Mouse (Mus musculus): ENCODE data around the gene Spag9. TPM values are rescaled to one million over a fixed set of nuclear protein-coding genes. Genes with fewer than 3 reads are reported as not detected.
A peak's percentile ranks its signal among the peaks of the same experiment; 100 is the strongest.

Spag9 gene
- total RNA-seq, 2 experiments from 2014 or later = 289 to 291 TPM

GRCm38 (mm10) chr11:93963013-93963412 is 32.9 kb upstream of the Spag9 start:
- TF ChIP-seq CTCF (IDR thresholded peaks at IDR 0.05) = no peak
- Histone ChIP-seq H3K4me3 (no peak overlapping the region), H3K27ac (no peak overlapping the region)
- no peak for DNase-seq (ENCODE audit: extremely low spot score in 1 of 2, low spot score in 2 of 2)
- intact Hi-C loops (cut with DNase I) = loop anchor here (10.0 kb wide), 1 partner anchor 312 kb away; no protein-coding TSS in a partner anchor

GRCm38 (mm10) chr11:93965391-93965790 is 30.5 kb upstream of the Spag9 start:
- no peak overlapping the region for H3K4me3 ChIP-seq
- intact Hi-C loops (cut with DNase I) = loop anchor here (5.0 to 10.0 kb wide), 3 partner anchors 77 to 309 kb away; partner anchors contain the start of gene Tob1

GRCm38 (mm10) chr11:93967381-93967780 is 28.5 kb upstream of the Spag9 start:
- no peak for TF ChIP-seq CTCF (IDR thresholded peaks at IDR 0.05)
- DNase-seq (ENCODE audit: extremely low spot score in 1 of 2, low spot score in 2 of 2) = no peak
- intact Hi-C loops (cut with DNase I) = loop anchor here (5.0 to 10.0 kb wide), 3 partner anchors 75 to 307 kb away; partner anchors contain the start of gene Tob1
- Histone ChIP-seq H3K4me3 (peak overlapping the region; percentile 70), H3K27ac (peak overlapping the region; percentile 71)

More at GRCm38 (mm10) chr11:93965391-93965790, 30.5 kb upstream of the Spag9 start:
- DNase-seq (ENCODE audit: extremely low spot score in 1 of 2, low spot score in 2 of 2) = no peak
- no peak for TF ChIP-seq CTCF (IDR thresholded peaks at IDR 0.05)
- H3K27ac ChIP-seq = peak overlapping the region; percentile 29; the same call in 1 of the 2 replicates

- peak within 1 kb of the TSS; percentile 94 for H3K27ac ChIP-seq
- peak within 1 kb of the TSS; percentile 70 for H3K4me3 ChIP-seq
- peak; percentile 94 to 99 for DNase-seq (ENCODE audit: extremely low spot score in 1 of 2, low spot score in 2 of 2)
- peak; percentile 82 for TF ChIP-seq CTCF (IDR thresholded peaks at IDR 0.05)
- intact Hi-C loops (cut with DNase I) = loop anchor here (1.0 to 10.0 kb wide), 5 partner anchors 27 to 307 kb away; partner anchors contain the start of gene Tob1
Measured at GRCm38 (mm10) chr11:93968005-93968847, 27.7 kb upstream of the Spag9 start, which contains the start of the genes Gm20390 and Nme1. Gene Gm20390 (minus strand): TSS chr11:93968293. Gene Nme1 (minus strand): TSS chr11:93968521.

- Histone ChIP-seq H3K4me3 (peak overlapping the region; percentile 35), H3K27ac (peak overlapping the region; percentile 94)
- no peak for TF ChIP-seq CTCF (IDR thresholded peaks at IDR 0.05)
- intact Hi-C loops (cut with DNase I) = loop anchor here (1.0 to 10.0 kb wide), 5 partner anchors 27 to 306 kb away; partner anchors contain the start of gene Tob1
- no peak for DNase-seq (ENCODE audit: extremely low spot score in 1 of 2, low spot score in 2 of 2)
Measured at GRCm38 (mm10) chr11:93968848-93969128, 27.1 kb upstream of the Spag9 start.

- intact Hi-C loops (cut with DNase I) = loop anchor here (5.0 to 10.0 kb wide), 3 partner anchors 73 to 306 kb away; partner anchors contain the start of gene Tob1
- no peak for TF ChIP-seq CTCF (IDR thresholded peaks at IDR 0.05)
- no peak overlapping the region for H3K4me3 ChIP-seq
- no peak for DNase-seq (ENCODE audit: extremely low spot score in 1 of 2, low spot score in 2 of 2)
- peak overlapping the region; percentile 94; the same call in 1 of the 2 replicates for H3K27ac ChIP-seq
Measured at GRCm38 (mm10) chr11:93969171-93969570, 26.7 kb upstream of the Spag9 start.

- Histone ChIP-seq H3K4me3 (no peak overlapping the region), H3K27ac (no peak overlapping the region; the same call in 1 of the 2 replicates)
- intact Hi-C loops (cut with DNase I) = loop anchor here (5.0 to 10.0 kb wide), 3 partner anchors 73 to 305 kb away; partner anchors contain the start of gene Tob1
- no peak for DNase-seq (ENCODE audit: extremely low spot score in 1 of 2, low spot score in 2 of 2)
- TF ChIP-seq CTCF (IDR thresholded peaks at IDR 0.05) = no peak
Measured at GRCm38 (mm10) chr11:93969799-93970198, 26.1 kb upstream of the Spag9 start.

GRCm38 (mm10) chr11:93972951-93973350 is 22.9 kb upstream of the Spag9 start:
- DNase-seq (ENCODE audit: extremely low spot score in 1 of 2, low spot score in 2 of 2) = no peak
- H3K4me3 ChIP-seq = no peak overlapping the region
- no peak overlapping the region for H3K27ac ChIP-seq
- intact Hi-C loops (cut with DNase I) = no loop called here
- no peak for TF ChIP-seq CTCF (IDR thresholded peaks at IDR 0.05)

GRCm38 (mm10) chr11:93979502-93980049 is 16.3 kb upstream of the Spag9 start:
- no peak for DNase-seq (ENCODE audit: extremely low spot score in 1 of 2, low spot score in 2 of 2)
- no peak overlapping the region for H3K27ac ChIP-seq
- intact Hi-C loops (cut with DNase I) = no loop called here
- H3K4me3 ChIP-seq = no peak overlapping the region
- TF ChIP-seq CTCF (IDR thresholded peaks at IDR 0.05) = no peak

GRCm38 (mm10) chr11:93984619-93985018 is 11.3 kb upstream of the Spag9 start:
- Histone ChIP-seq H3K4me3 (no peak overlapping the region), H3K27ac (no peak overlapping the region)
- TF ChIP-seq CTCF (IDR thresholded peaks at IDR 0.05) = no peak
- intact Hi-C loops (cut with DNase I) = no loop called here
- no peak for DNase-seq (ENCODE audit: extremely low spot score in 1 of 2, low spot score in 2 of 2)

- no peak overlapping the region for H3K4me3 ChIP-seq
- no peak overlapping the region for H3K27ac ChIP-seq
- no peak for TF ChIP-seq CTCF (IDR thresholded peaks at IDR 0.05)
- intact Hi-C loops (cut with DNase I) = no loop called here
- DNase-seq (ENCODE audit: extremely low spot score in 1 of 2, low spot score in 2 of 2) = no peak
Measured at GRCm38 (mm10) chr11:93985265-93985664, 10.6 kb upstream of the Spag9 start.

- DNase-seq (ENCODE audit: extremely low spot score in 1 of 2, low spot score in 2 of 2) = no peak
- intact Hi-C loops (cut with DNase I) = no loop called here
Measured at GRCm38 (mm10) chr11:93986298-93986697, 9.6 kb upstream of the Spag9 start.

More at GRCm38 (mm10) chr11:93986298-93986697, 9.6 kb upstream of the Spag9 start:
- Histone ChIP-seq H3K4me3 (no peak overlapping the region), H3K27ac (no peak overlapping the region)
- no peak for TF ChIP-seq CTCF (IDR thresholded peaks at IDR 0.05)
